Mouse (Mus musculus): ENCODE results near the gene Il3.

The Il3 gene

GRCm38 (mm10) chr11:54219191-54219590, 47.9 kb downstream of the Il3 start:
- in situ Hi-C loops (cut with MboI, MseI), result no loop called here

GRCm38 (mm10) chr11:54217384-54217783, 49.7 kb downstream of the Il3 start:
- in situ Hi-C loops (cut with MboI, MseI), result no loop called here

GRCm38 (mm10) chr11:54216091-54216490, 51.0 kb downstream of the Il3 start:
- in situ Hi-C loops (cut with MboI, MseI), result no loop called here
